Comparison of ENCODE assay signal across 18 mouse cellular contexts in genomic region chr15:85284651-85285050, GRCm38 (mm10).
"Had no signal": no experiment of that assay in that cellular context is flagged by ENCODE, and none has a peak within 500 bp of the region (broad histone marks: within the 10 kb centered on the region; RNA-seq: fewer than 3 reads in every experiment).

No protein-coding gene starts in this region.

- H3K4me1 ChIP-seq: limb, embryonic 13.5 days; liver, embryonic 13.5 days had no signal

- H3K36me3 ChIP-seq: liver, embryonic 13.5 days; neural tube, embryonic 12.5 days had no signal

- H3K9ac ChIP-seq: kidney, embryonic 15.5 days; limb, embryonic 13.5 days; liver, embryonic 13.5 days; neural tube, embryonic 12.5 days had no signal

- H3K27ac ChIP-seq: kidney, embryonic 15.5 days; limb, embryonic 13.5 days; liver, embryonic 13.5 days; neural tube, embryonic 12.5 days had no signal

- H3K4me3 ChIP-seq: kidney, embryonic 15.5 days; limb, embryonic 13.5 days; liver, embryonic 13.5 days; neural tube, embryonic 12.5 days had no signal

- H3K9me3 ChIP-seq: kidney, embryonic 15.5 days; limb, embryonic 13.5 days; liver, embryonic 13.5 days; neural tube, embryonic 12.5 days had no signal

- DNase-seq: kidney, adult 11 months; kidney, adult 8-10 months; kidney, postnatal 10 days; kidney, postnatal 36 days; layer of hippocampus, postnatal 36 days; left cerebral cortex, postnatal 4 days; liver, embryonic 13.5 days; lung, adult 2 months; lung, postnatal 14 days; lung, postnatal 4 days; midbrain, embryonic 14.5 days; thymus, adult 2 months; thymus, postnatal 14 days; thymus, postnatal 4 days had no signal

- H3K4me2 ChIP-seq: kidney, embryonic 15.5 days; limb, embryonic 13.5 days; liver, embryonic 13.5 days; midbrain, embryonic 11.5 days; neural tube, embryonic 12.5 days had no signal

- H3K27me3 ChIP-seq: kidney, embryonic 15.5 days; limb, embryonic 13.5 days; liver, embryonic 13.5 days; neural tube, embryonic 12.5 days had no signal
